Mouse (Mus musculus) induced T-regulatory cell, adult 2 months (primary cell): ENCODE results near the gene Scel.
"Not testable (repeated sequence)": the region's sequence is repeated elsewhere in the genome, so short reads cannot be mapped to it uniquely, and the experiment has no call there.

Source experiments
- DNase-seq: peaks from one replicate; pipeline ENCODE4 v3.0.0-alpha.2; 2012; ENCODE audit warnings: low read depth

Gene Scel

GRCm38 (mm10) chr14:103512802-103513472 is at the start of gene Scel:
Gene Scel (plus strand): TSS chr14:103513342.
- no peak for DNase-seq

GRCm38 (mm10) chr14:103468691-103469463 is 44.3 kb upstream of the Scel start:
- peak; percentile 81 for DNase-seq

- peak; percentile 92 for DNase-seq
These were observed 43.6 kb upstream of the Scel start for GRCm38 (mm10) chr14:103469464-103470015.

GRCm38 (mm10) chr14:103471074-103471778 is 41.9 kb upstream of the Scel start:
- no peak for DNase-seq

GRCm38 (mm10) chr14:103471806-103472553 is 41.2 kb upstream of the Scel start:
- peak; percentile 46 for DNase-seq

DNA sequence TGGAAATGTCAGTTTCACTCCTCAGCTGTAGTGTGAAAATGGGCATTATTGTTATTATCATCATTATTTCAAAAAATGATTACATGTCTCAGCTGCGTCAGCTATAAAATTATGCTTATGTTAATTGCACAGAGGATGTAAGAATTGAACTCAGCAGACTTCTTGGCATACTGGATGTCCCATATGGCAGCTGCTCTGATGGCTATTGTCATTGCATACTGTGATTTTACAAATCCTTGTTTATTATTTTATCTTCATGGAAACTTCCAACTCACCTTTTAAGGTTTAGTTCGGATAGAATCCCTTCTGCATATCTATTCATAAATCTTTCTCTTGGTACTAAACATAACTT is 40.6 kb upstream of the Scel start:
- no peak for DNase-seq

DNA sequence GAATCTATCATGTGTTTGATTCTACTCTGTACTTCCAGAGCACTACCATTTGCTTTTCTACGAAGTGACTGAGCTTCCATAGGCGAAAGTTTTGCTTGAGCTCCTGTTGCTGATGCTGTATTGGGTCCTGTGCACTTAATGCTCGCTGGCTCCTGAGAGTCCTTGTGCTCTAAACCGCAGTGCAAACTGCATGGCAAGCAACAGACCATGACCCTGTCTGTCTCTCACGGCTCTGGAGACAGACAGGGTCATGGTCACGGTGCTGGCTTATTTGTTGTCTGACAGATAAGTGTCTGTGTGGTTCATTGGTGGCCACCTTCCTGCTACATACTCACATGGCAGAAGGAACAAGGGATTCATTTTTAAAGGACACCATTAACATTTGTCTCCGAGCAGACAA is 37.8 kb upstream of the Scel start:
- DNase-seq = no peak

DNA sequence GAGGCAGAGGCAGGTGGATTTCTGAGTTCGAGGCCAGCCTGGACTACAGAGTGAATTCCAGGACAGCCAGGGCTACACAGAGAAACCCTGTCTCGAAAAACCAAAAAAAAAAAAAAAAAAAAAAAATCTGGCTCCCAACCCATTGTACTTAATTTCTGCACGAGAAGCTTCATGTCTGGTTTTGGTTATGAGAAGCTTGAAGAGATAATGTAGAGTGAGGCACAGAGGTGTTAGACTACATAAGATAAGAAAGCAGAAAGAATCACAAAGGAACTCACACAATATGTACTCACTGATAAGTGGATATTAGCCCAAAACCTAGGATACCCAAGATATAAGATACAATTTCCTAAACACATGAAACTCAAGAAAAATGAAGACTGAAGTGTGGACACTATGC is 36.9 kb upstream of the Scel start:
- not testable (repeated sequence) for DNase-seq

- peak; percentile 58 for DNase-seq
These were observed 35.9 kb upstream of the Scel start for GRCm38 (mm10) chr14:103477281-103477680.

DNA sequence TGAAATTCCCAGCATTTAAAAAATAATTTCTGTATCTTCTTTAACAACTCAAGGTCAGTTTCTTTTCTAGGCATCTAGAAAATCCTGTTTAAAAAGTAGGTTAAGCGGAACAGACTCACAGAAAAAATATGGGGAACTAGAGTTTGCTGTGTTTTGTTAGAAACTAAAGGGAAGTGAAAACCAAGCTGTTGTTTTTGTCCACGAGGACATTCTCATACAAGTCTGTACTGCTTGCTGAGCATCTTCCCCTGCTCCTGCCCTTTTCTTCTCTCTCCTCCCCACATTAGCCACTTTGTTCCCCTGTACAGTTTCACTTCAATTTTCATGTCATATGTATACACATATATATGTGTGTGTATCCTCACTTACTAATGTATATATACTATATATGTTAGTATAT is 35.2 kb upstream of the Scel start:
- DNase-seq = no peak

- DNase-seq = no peak
These were observed 33.7 kb upstream of the Scel start for GRCm38 (mm10) chr14:103479446-103479845.

- DNase-seq = no peak
These were observed 31.6 kb upstream of the Scel start for GRCm38 (mm10) chr14:103481514-103481913.

GRCm38 (mm10) chr14:103485671-103486070 is 27.5 kb upstream of the Scel start:
- no peak for DNase-seq

- no peak for DNase-seq
These were observed 26.2 kb upstream of the Scel start for GRCm38 (mm10) chr14:103486974-103487373.

DNA sequence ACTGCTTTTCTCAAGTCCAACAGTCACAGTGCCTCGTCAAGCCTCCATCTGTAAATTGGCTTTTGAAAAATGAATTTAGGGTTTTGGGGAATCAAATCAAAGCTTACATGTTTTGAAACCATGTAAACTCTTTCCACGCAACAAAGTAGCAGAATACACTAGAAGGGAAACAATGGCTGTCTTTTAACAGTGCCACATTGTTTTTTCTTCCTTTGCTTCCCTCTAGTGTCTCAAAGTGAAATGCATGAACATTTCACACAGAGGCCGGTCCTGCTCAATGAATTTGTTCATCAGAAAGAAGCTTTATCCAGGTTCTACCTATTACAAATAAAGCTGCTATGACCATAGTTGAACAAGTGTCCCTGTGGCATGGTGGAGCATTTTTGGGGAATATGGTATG is 24.5 kb upstream of the Scel start:
- peak; percentile 37 for DNase-seq

- DNase-seq = no peak
These were observed 14.9 kb upstream of the Scel start for GRCm38 (mm10) chr14:103498199-103498598.

DNA sequence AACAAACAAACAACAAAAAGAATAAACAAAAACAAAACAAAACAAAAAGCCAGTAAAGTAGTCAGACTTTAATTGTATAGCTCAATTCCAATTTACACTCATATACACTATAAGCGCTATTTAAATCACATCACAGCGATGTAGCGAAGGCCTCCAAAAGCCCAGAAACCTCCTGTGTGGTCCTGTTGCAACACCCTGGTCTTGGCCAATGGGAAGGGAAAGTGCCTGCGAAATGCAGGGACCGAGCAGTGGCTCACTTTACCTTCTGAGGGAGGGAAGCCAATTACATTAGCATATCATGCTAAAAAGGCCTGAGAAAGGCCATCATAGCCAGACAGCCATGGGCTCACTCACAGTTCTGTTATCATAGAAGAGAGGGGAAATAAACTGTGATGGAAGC is 14.5 kb upstream of the Scel start:
- no peak for DNase-seq

DNA sequence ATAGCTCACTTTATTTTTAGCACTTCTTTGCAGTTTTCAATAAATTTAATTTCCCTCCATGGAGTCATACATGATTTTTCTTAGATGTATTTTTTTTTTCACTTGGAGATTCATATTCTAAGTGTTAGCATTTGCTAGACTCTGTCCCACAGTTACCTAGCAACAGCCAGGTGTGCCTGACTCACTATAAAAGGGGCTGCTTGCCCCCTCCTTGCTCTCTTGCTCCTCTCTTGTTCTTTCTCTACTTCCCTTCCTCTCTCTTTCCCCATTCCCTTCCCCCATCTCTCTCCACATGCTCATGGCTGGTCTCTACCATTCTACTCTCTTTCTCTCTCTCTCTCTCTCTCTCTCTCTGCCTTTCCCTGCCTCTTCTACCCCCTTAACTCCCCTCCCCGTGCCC is 14.1 kb upstream of the Scel start:
- no peak for DNase-seq

DNA sequence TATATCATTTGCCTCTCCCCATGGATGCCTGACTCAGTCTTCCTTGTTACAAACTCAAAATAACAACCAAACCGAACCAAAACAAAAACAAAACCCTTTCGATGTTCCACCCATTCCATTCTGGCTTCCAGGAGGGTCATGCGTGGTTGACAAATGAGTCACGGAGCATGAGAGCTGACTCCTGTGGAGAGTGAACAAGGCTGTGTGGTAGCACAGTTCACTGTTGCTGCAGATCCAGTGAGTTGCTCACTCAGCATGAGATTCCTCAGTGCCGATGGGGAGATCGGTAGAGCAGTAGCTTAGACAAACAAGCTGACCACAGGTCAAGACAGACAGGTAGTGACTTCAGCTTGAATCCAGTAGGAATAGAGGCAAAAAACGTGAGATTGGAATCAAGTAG is 12.8 kb upstream of the Scel start:
- DNase-seq = no peak

- DNase-seq = no peak
These were observed 12.2 kb upstream of the Scel start for GRCm38 (mm10) chr14:103500941-103501340.

DNA sequence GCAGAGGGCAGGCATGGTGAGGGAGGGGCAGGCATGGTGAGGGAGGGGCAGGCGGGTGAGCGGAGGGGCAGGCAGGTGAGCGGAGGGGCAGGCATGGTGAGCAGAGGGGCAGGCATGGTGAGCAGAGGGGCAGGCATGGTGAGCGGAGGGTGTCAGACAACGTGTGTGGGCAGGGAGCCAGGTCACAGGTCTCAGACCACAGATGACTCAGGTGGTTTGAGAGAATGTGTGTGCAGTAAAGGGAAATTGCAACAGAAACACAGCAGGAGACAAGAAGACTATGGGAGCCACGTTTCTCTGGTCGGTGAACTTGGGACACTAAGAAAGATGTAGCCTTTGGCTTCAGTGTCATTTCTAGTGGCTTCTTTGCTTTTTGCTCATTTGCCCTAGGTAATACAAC is 8.6 kb upstream of the Scel start:
- DNase-seq = no peak

DNA sequence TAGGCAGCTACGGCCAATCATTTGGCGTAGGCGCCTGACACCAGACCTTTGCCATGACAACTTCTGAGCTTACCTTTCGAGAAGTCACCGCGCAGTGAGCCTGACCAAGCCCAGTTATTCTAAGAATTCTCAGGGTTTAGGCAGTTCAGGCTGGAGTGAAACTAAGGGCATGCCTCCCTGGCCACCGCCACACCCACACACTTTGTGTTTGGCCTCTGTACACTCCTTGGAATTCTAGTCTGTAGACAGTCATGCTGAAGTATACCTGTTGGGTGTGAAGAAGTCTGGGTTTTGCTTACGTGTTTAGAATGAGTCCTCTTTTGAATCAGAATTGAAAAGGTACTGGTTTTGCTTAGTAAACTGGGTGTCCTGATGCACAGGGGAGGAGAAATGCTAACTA is 3.6 kb upstream of the Scel start:
- DNase-seq = no peak
